Mouse (Mus musculus) monocyte, adult 59 days (primary cell): ENCODE measurements around the gene Tubg2. TPM values are rescaled to one million over a fixed set of nuclear protein-coding genes. Genes with fewer than 3 reads are reported as not detected.

ENCODE experiments used
- total RNA-seq, 2 experiments: library from RNA; stranded (reverse); gene quantifications; one replicate each; pipeline ENCODE4 v1.2.4; 2023

Gene Tubg2
- under 1 TPM; 0.61 to 0.76 TPM for total RNA-seq

DNA sequence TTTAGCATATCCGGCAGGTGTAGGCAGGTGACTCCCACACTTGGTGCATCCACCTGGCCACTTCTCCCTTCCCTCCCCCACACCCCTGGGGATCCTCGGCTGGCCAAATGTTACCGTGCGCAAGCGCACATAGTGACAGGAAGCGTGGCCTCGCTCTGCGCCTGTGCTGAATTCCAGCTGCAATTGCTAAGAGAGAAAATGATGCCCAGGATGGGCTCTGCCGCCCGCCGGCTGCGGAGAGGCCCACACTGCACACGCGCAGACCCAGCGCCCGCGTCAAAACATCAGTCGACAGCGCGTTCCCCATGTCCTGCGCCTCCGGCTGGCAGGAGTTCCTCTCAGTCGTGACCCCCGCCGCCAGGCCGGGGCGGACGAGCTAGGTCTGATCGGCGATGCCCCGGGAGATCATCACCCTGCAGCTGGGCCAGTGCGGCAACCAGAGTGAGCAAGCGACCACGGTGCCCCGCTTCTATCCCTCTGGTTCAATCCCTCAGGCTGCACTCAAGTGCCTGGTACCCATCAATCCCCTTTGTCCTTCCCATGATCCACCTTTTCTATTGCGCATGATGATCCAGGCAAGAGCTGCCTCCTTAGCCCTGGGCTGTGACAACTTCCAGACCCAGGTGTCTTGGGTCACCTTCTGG lies at the start of gene Tubg2:
Gene Tubg2 (plus strand): TSS at position 180 of the 644 bp plus-strand sequence.

GRCm38 (mm10) chr11:101119761-101120544 lies 35.8 kb upstream of the Tubg2 start, which contains the start of the genes Retreg3 and Tubg1:
Retreg3 (minus strand) TSS chr11:101119893.
Tubg1 (plus strand) TSS chr11:101119938.

GRCm38 (mm10) chr11:101170354-101170810 lies 14.7 kb downstream of the Tubg2 start, which contains the start of gene Cntnap1:
Cntnap1 (plus strand) TSS chr11:101170523.

GRCm38 (mm10) chr11:101170811-101171610 lies 15.3 kb downstream of the Tubg2 start, which contains the start of gene Plekhh3:
Plekhh3 (minus strand) TSS chr11:101171351.

GRCm38 (mm10) chr11:101174851-101175628 lies 19.3 kb downstream of the Tubg2 start, which contains the start of gene Ccr10:
Ccr10 (minus strand) TSS chr11:101175443.

Other genes with a start within 250 kb of the Tubg2 start
- 100 to 1,000 TPM; 339 to 367 TPM for gene Stat3, start 216.4 kb upstream of the Tubg2 start, total RNA-seq
- 1 to 10 TPM; 1.3 to 1.4 TPM for gene Cavin1, start 185.0 kb upstream of the Tubg2 start, total RNA-seq
- 10 to 100 TPM; 42.5 to 47.7 TPM for gene Atp6v0a1, start 146.5 kb upstream of the Tubg2 start, total RNA-seq
- 10 to 100 TPM; 17.1 to 18.2 TPM for gene Naglu, start 85.9 kb upstream of the Tubg2 start, total RNA-seq
- gene Hsd17b1, start 77.5 kb upstream of the Tubg2 start, total RNA-seq, result under 1 TPM; 0.52 to 0.60 TPM
- gene Coasy, start 73.3 kb upstream of the Tubg2 start, total RNA-seq, result 10 to 100 TPM; 11.9 to 13.8 TPM
- 10 to 100 TPM; 32.7 to 34.7 TPM for gene Mlx, start 68.6 kb upstream of the Tubg2 start, total RNA-seq
- gene Psmc3ip, start 60.5 kb upstream of the Tubg2 start, total RNA-seq, result under 1 TPM; 0.52 to 0.71 TPM
- 10 to 100 TPM; 45.1 to 49.4 TPM for gene Retreg3, start 36.0 kb upstream of the Tubg2 start, total RNA-seq
- gene Tubg1, start 36.0 kb upstream of the Tubg2 start, total RNA-seq, result 1 to 10 TPM; 7.3 to 9.3 TPM
- gene Cntnap1, start 14.6 kb downstream of the Tubg2 start, total RNA-seq, result 1 to 10 TPM; 1.2 to 1.8 TPM
- 1 to 10 TPM; 8.2 to 9.4 TPM for gene Plekhh3, start 15.4 kb downstream of the Tubg2 start, total RNA-seq
- gene Ccr10, start 19.5 kb downstream of the Tubg2 start, total RNA-seq, result 1 to 10 TPM in 1 of 2 experiments, not detected in 1; 1.0 TPM
- gene Ezh1, start 70.6 kb downstream of the Tubg2 start, total RNA-seq, result 10 to 100 TPM; 55.4 to 58.7 TPM
- gene Ramp2, start 90.1 kb downstream of the Tubg2 start, total RNA-seq, result not detected
- gene Vps25, start 97.8 kb downstream of the Tubg2 start, total RNA-seq, result 10 to 100 TPM; 61.8 to 65.1 TPM
- gene Wnk4, start 104.7 kb downstream of the Tubg2 start, total RNA-seq, result under 1 TPM in 1 of 2 experiments, not detected in 1; 0.21 TPM
- not detected for gene Cntd1, start 123.1 kb downstream of the Tubg2 start, total RNA-seq
- gene Coa3, start 123.2 kb downstream of the Tubg2 start, total RNA-seq, result 10 to 100 TPM; 37.7 to 38.0 TPM
- gene Becn1, start 146.4 kb downstream of the Tubg2 start, total RNA-seq, result 100 to 1,000 TPM; 158 to 172 TPM
- gene Psme3, start 160.3 kb downstream of the Tubg2 start, total RNA-seq, result 10 to 100 TPM; 74.0 to 80.6 TPM
- gene Aoc2, start 169.2 kb downstream of the Tubg2 start, total RNA-seq, result 1 to 10 TPM; 3.5 to 4.1 TPM
- gene Aoc3, start 174.7 kb downstream of the Tubg2 start, total RNA-seq, result not detected
- not detected for gene G6pc, start 211.7 kb downstream of the Tubg2 start, total RNA-seq